Mouse (Mus musculus) small intestine, adult 2 months (tissue): ENCODE results near the gene Rgs13. TPM values are rescaled to one million over a fixed set of nuclear protein-coding genes. Genes with fewer than 3 reads are reported as not detected.

Source experiments
- H3K27ac ChIP-seq: fragments of 200-500 bp; 2 replicates; pipeline ENCODE4 v1.5.1; 2012; ENCODE audit warnings: low read depth, low read length, control low read depth, inconsistent platforms; ENCODE audit not compliant: insufficient read depth
- H3K27me3 ChIP-seq: fragments of 200-500 bp; 2 replicates; pipeline ENCODE4 v1.6.1; 2012; ENCODE audit warnings: mild to moderate bottlenecking, moderate library complexity, low read length, inconsistent platforms; ENCODE audit not compliant: control insufficient read depth, insufficient read depth
- H3K36me3 ChIP-seq: fragments of 200-500 bp; 2 replicates; pipeline ENCODE4 v1.6.1; 2012; ENCODE audit warnings: mild to moderate bottlenecking, low read length, control low read depth, inconsistent platforms; ENCODE audit not compliant: control insufficient read depth, insufficient read depth
- H3K4me1 ChIP-seq: fragments of 200-500 bp; 2 replicates; pipeline ENCODE4 v1.6.1; 2012; ENCODE audit warnings: low read length, inconsistent platforms, mixed read lengths; ENCODE audit not compliant: control insufficient read depth, insufficient read depth, insufficient read length
- H3K4me3 ChIP-seq: fragments of 200-500 bp; 2 replicates; pipeline ENCODE4 v1.5.1; 2012; ENCODE audit warnings: low read depth, mild to moderate bottlenecking, control low read depth, inconsistent platforms, low read length, moderate library complexity
- CTCF ChIP-seq: fragments of 200-500 bp; IDR thresholded peaks from 2 replicates; pipeline ENCODE4 v1.5.1; 2012; ENCODE audit warnings: low read depth, mild to moderate bottlenecking, control low read depth, inconsistent platforms, low read length, moderate library complexity, mixed read lengths; ENCODE audit not compliant: insufficient replicate concordance, insufficient read length; ENCODE audit errors: extremely low read depth
- POLR2A ChIP-seq: fragments of 200-500 bp; IDR thresholded peaks from 2 replicates; pipeline ENCODE4 v1.6.1; 2012; ENCODE audit warnings: low read depth, mild to moderate bottlenecking, control low read depth, inconsistent platforms, low read length, moderate library complexity
- WGBS: fragments of 180-500 bp; shearing (Covaris S2); methylation state at CpG from one replicate; pipeline ENCODE4 v1.1.7; 2018; 5-methylcytosine and 5-hydroxymethylcytosine counted together
- polyA plus RNA-seq: library from polyadenylated mRNA; depleted of rRNA; stranded (reverse); fragments of >200 nt; gene quantifications from 2 replicates; pipeline ENCODE4 v1.2.3, GENCODE M21; 2012

Rgs13 gene
- polyA plus RNA-seq, 1 experiment, result 0.08 TPM

DNA sequence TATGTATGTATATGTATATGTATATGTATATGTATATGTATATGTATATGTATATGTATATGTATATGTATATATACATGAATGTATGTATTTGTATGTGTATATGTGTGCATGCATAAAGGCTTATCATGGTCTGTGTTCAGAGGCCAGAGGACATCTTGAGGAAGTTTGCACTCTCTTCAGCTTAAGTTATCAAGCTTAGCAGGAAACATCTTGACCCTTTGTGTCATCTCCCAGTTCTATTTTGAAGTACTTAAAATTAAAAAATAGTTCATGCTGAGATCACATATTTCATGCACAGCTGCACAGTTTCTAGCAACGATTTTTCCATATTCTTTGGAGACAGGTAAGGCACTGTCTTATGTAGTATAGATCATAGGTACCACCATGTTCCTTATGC, 22.4 kb upstream of the Rgs13 start:
- Histone ChIP-seq H3K27me3 (no peaks in the 10 kb centered on the region), H3K4me3 (no peak overlapping the region), H3K36me3 (no peaks in the 10 kb centered on the region), H3K27ac (no peak overlapping the region), H3K4me1 (no peaks in the 10 kb centered on the region)
- TF ChIP-seq CTCF, result no peak
- no peak for TF ChIP-seq POLR2A
- 58% methylated on average over 1 of the region's 1 CpGs for WGBS

- TF ChIP-seq CTCF (no peak), POLR2A (no peak)
- no peak overlapping the region for H3K27ac ChIP-seq
- WGBS, result 30% methylated on average over 3 of the region's 3 CpGs
Observed at GRCm38 (mm10) chr1:144197684-144198083, 20.5 kb upstream of the Rgs13 start.

DNA sequence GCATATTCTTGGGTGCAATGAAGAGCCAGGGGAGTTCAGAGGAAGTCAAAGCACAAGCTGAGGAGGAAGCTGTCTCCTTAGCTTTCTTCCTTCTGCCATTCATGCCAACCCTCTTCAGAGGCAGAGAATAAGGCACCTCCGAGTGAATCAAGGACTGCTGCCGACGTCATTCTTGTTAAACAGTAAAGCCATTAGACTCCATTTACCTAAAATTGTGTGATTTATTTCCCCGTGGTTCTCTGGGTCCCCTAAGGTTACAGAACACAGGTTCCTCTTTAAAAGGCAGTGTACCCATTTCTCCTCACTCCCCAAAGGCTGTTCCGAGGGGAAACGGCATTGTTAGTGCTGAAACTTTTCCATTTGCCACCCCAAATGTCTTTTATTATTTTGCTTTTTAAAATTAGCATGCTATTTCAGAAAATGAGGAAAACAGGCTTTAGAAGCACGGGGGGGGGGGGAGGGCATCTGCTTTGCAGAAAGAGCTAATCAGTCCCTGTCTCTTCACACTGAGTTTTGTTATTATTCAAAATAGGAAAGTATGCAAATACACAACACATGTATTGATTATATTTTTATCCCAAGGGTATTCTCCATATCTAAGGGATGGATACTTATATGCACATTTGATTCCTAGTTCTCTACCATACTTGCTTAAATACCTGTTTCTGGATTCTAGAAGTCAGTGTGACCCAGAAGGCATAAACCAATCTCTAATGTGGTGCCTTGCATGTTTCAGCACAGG, 9.7 kb upstream of the Rgs13 start:
- no peak for TF ChIP-seq CTCF
- TF ChIP-seq POLR2A, result no peak
- WGBS, result 62% methylated on average over 7 of the region's 7 CpGs
- Histone ChIP-seq H3K4me1 (no peaks in the 10 kb centered on the region), H3K36me3 (no peaks in the 10 kb centered on the region), H3K4me3 (no peak overlapping the region), H3K27me3 (no peaks in the 10 kb centered on the region), H3K27ac (no peak overlapping the region)

More at GRCm38 (mm10) chr1:144197684-144198083, 20.5 kb upstream of the Rgs13 start:
- Histone ChIP-seq H3K4me3 (no peak overlapping the region), H3K36me3 (no peaks in the 10 kb centered on the region), H3K4me1 (no peaks in the 10 kb centered on the region), H3K27me3 (no peaks in the 10 kb centered on the region)

DNA sequence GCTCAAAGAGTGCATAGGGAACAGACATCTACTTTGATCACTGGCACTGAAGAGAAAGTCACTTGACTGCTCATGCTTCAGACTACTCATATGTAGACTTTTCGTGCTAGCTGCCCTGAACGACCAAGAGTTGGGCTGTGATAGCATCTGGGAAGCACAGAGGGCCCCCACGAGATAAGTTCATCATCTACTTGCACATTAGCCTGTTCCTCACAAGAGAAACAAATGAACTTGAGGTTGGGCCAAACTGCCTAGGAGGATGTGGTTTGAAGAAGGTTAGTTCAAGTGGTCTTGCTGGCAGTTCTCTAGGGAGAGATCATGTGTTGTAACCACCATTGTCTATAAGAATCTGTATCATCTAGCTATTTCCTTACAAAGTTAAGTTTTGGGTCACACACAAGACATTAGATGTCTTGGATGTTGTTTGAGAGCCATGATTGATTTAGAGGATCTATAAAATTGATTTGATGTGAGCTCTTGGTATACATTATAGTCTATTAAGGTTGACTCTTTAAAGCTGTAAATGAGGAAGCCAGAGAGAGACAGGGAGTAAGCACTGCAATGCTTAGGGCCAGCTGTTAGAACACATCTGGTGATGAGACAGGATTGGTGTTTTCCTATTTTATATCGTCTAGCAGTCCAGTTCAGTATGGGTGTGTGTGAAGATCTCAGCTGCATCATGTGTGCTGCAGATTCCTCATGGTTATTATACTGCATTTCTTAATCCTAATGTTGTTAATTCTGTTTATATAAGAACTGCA, 8.0 kb upstream of the Rgs13 start:
- WGBS, result 43% methylated on average over 4 of the region's 4 CpGs
- H3K36me3 ChIP-seq, result no peaks in the 10 kb centered on the region
- TF ChIP-seq POLR2A (no peak), CTCF (no peak)
- no peak overlapping the region for H3K4me3 ChIP-seq
- H3K4me1 ChIP-seq, result no peaks in the 10 kb centered on the region
- no peaks in the 10 kb centered on the region for H3K27me3 ChIP-seq
- no peak overlapping the region for H3K27ac ChIP-seq

GRCm38 (mm10) chr1:144183622-144184021, 6.5 kb upstream of the Rgs13 start:
- no peak overlapping the region for H3K27ac ChIP-seq
- no peak overlapping the region for H3K4me3 ChIP-seq
- no peak for TF ChIP-seq CTCF
- no peak for TF ChIP-seq POLR2A
- no peaks in the 10 kb centered on the region for H3K4me1 ChIP-seq
- no peaks in the 10 kb centered on the region for H3K36me3 ChIP-seq
- no peaks in the 10 kb centered on the region for H3K27me3 ChIP-seq

DNA sequence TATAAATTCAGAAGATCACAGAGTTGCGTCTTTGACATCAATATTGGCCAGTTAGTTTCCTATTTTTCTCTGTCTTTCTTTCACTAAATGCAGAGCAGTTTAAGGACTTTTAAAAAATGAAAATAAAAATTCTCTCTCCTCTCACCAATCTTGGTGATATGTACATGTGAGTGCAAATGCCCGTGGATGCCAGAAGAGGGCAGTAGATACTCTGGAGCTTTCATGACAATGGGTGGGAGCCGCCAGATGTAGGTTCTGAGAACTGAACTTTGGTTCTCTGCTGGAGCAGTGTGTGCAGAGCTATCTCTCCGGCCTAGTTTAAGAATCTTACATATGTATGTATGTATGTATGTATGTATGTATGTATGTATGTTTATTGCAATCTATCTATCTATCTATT, 2.4 kb upstream of the Rgs13 start:
- no peaks in the 10 kb centered on the region for H3K27me3 ChIP-seq
- H3K4me3 ChIP-seq, result no peak overlapping the region
- 88% methylated on average over 4 of the region's 4 CpGs for WGBS
- no peaks in the 10 kb centered on the region for H3K4me1 ChIP-seq
- H3K36me3 ChIP-seq, result no peaks in the 10 kb centered on the region
- TF ChIP-seq CTCF, result no peak
- no peak overlapping the region for H3K27ac ChIP-seq

DNA sequence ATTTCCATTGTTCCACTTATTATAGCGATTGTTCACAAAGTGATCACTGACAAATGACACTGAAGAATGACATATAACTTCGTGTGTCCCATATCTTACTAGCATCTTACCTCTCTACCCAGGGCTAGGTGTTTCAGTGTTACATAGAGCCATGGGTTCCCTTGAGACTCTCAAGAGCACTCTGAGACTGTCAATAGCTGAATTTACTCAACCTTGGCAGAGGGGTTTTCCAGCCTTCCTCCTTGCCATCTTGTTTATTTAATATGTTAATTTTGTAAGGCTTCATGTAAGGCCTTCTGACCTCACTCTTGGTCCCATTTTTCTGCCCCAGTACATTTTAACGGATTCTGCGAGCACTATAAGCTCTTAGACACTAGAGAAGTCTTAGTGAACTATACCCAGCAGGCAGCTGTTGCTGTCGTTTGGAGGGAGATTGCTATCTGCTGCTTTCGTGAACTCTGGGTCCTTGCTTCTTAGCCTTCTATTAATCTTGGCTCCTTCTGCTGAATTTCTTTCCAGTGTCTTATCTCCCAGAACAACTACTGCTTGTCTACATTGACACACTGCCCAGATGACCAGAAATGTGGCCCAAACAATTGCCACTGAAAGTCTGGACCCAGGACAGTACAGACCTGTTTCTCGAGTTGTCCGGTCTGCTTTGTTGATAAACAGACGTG, 1.2 kb upstream of the Rgs13 start:
- WGBS, result 62% methylated on average over 9 of the region's 9 CpGs
- no peaks in the 10 kb centered on the region for H3K4me1 ChIP-seq
- H3K27ac ChIP-seq, result no peak overlapping the region
- H3K4me3 ChIP-seq, result no peak overlapping the region
- H3K27me3 ChIP-seq, result no peaks in the 10 kb centered on the region
- TF ChIP-seq CTCF (no peak), POLR2A (no peak)
- no peaks in the 10 kb centered on the region for H3K36me3 ChIP-seq
